Mouse (Mus musculus) heart, postnatal 14 days (tissue): ENCODE data around the gene Ddr2. TPM values are rescaled to one million over a fixed set of nuclear protein-coding genes. Genes with fewer than 3 reads are reported as not detected.
"Not testable (repeated sequence)": the region's sequence is repeated elsewhere in the genome, so short reads cannot be mapped to it uniquely, and the experiment has no call there.

Source experiments
- DNase-seq, 2 experiments: peaks; one replicate each; pipeline ENCODE4 v3.0.0; 2021 to 2022
- intact Hi-C: fragments of 180-260 bp; cut with DNase I; formaldehyde crosslinking; loops from one replicate; pipeline ENCODE4 v1.15.1; 2025
- total RNA-seq, 2 experiments: library from RNA; stranded (reverse); gene quantifications; 2 replicates each; pipeline ENCODE4 v1.2.3; 2021

The Ddr2 gene
- total RNA-seq, 2 experiments from 2014 or later: 25.3 to 26.8 TPM

DNA sequence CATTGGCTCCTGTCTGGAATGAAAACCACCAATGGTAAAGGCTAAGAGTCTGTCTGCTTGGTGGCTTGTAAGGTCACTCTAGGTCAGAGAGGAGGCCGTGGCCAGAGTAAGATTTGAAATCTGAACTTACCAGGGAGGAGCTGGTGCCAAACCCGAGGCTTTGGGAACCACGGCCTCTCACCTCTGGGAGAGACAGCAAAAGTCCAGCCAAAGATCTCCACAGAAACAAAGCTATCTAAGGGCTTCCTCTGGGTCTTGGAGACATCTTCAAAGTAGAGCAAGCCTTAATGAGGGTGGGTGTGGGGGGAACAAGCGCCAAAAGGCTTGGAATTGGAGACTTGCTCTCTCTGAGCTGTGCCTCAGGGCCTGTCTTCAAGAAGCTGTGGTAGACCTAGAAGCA lies 62.1 kb downstream of the Ddr2 start:
- no peak for DNase-seq
- intact Hi-C loops: no loop called here

DNA sequence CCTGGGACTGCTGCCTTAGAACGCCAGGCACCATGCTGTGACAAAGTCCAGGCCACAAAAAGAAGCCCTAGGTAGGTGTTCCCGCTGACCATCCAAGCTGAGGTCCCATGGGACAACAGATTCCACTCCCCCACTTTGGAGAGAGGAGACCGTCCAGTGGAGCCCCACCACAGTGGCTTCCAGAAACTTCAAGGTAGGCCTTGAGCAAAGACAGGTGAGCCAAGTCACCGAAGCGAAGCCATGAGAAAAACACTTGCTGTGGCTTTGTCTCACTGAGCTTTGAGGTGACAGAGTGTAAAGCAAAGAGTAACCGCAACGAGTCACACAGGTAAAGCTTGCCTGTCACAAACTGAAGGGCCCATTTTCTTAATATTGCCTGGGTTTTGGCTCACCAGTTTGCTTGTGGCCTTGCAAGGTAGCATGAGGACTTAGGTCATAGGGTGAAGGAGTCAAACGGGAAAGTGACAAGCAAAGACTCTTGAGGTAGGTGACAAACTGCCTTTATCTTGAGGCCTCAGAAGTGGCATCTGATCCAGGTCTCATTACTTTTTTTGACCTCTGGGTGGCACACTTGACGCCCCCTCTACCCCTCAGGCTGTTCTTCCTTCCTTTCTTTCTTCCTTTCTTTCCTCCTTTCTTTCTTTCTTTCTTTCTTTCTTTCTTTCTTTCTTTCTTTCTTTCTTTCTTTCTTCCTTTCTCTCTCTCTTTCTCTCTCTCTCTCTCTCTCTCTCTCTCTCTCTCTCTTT lies 65.7 kb downstream of the Ddr2 start:
- intact Hi-C loops: no loop called here
- no peak for DNase-seq

DNA sequence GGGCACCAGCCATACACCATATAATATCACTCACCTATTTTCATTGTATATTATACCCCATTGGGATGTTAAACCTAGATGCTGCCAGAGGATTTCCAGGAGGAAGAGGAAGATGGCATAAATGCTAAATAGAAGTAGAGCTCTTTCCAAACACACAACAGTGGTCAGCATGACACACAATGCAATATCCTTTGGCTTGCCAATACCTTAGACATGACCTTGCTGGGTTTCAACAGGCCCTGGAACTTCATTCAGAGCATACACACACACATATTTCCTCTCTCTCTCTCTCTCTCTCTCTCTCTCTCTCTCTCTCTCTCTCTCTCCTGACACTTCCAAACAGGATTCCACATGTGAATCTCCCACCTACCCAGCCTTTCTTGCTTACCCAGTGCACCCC lies 66.8 kb downstream of the Ddr2 start:
- DNase-seq: no peak
- intact Hi-C loops: no loop called here

DNA sequence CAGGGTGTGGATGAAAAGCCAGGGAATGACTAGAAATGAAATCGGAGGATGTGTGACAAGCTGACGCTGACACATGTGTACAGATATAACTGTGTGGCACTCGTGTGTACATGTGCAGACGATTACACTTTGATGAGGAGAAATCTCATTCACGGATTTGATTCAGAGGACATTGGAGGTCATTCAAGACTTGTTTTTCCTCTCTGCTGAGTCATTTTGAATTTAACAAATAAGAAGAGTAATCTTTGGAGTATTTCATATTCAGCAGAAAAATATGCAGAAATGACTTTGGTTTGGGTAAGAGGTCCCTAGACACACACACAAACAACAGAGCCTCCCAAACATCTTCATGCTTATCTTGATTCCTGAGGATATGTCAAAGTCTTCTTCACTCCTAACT lies 67.6 kb downstream of the Ddr2 start:
- intact Hi-C loops: no loop called here

DNA sequence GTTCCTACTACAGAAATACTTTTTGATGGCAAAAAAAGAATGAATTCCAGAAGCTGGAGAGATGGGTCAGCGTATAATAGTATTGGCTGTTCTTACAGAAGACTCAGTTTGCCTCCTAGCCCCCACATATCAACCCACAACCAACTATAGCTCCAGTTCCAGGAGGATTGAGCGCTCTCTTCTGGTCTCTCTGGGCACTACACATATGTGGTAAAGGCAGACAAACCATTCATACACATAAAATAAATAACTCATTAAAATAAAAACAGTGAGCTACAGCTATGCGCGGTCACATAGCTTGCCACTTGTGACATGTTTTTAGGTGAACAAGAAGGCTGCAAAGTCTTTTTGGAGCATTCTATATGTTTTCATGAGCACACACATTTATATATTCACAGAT lies 71.2 kb downstream of the Ddr2 start:
- no peak for DNase-seq
- intact Hi-C loops: no loop called here

More for the DNA sequence above, 67.6 kb downstream of the Ddr2 start:
- no peak for DNase-seq

DNA sequence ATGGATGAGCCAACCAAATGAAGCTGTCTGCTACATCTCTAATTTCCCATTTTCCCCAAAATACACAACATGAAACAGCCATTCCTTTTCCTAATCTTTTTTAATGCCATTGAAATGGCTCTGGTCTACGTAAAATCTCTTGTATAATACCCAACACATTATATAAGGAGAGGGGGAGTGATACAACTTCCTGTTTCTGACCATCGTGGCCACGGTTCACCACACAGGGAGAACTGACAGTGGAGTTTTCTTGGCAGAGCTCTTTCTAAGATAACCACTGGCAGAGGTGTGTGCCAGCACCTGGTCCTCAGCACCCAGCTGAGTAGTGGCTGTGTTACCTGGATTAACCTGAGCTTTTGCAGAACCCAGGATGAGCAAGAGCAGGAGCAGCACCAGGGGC lies 75.0 kb downstream of the Ddr2 start:
- no peak for DNase-seq
- intact Hi-C loops: no loop called here

DNA sequence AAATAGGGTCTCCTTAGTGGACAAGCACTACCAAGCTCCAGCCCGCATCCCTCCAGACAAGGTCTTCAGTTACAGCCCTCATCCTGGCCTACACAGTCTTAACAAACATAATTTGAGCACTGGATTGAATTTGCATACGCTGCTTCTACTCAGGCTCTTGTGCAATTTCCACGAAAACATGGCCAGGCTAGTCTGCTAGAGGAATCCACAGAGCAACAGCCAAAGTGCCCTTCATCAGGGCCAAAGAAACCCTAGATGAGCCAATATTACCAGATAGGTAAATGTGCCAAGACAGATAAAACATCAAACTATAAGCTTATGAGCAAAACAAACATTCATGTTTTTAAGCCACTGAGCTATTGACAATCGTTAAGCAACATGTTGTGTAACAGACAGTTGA lies 75.6 kb downstream of the Ddr2 start:
- no peak for DNase-seq
- intact Hi-C loops: no loop called here

DNA sequence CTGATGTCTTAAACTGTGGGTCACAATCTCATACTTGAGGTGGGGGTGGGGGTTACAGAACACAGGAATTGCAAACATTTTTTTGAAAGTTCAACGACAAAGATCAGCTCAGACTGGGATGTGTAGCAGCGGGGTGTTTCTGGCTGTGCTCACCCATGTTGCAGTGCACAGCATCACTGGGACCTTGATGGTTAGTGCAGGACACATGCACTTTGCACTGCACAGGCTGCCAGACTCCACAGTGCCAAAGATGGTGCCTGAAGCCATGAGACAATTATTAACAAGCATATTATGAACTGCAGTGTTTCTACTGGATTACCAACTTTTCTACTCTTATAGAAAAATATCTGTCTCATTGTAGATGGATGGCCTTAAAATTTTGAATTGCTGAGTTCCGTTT lies 78.9 kb downstream of the Ddr2 start:
- no peak for DNase-seq
- intact Hi-C loops: no loop called here

DNA sequence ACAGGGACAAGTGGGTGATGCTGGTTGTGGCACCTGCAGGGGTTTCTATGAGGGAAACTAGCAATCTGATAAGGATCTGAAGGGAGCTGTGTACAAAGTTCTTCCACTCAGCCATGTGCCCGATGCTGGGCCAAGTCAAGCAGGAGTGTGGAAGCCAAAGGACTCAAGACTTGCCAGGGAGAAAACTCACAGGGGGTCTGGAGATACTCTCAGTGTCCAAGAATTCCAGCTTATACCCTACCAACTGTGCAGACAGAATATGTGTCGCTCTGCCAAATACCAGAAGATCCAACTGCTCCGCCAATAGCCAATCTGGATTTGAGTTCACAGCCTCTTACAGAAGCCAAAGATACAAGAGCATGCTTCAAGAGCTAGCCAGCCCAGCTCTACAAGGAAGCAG lies 95.8 kb downstream of the Ddr2 start:
- no peak for DNase-seq
- intact Hi-C loops: loop anchor here (5.0 kb wide), 1 partner anchor 98 kb away; the partner anchor contains the start of gene Ddr2

DNA sequence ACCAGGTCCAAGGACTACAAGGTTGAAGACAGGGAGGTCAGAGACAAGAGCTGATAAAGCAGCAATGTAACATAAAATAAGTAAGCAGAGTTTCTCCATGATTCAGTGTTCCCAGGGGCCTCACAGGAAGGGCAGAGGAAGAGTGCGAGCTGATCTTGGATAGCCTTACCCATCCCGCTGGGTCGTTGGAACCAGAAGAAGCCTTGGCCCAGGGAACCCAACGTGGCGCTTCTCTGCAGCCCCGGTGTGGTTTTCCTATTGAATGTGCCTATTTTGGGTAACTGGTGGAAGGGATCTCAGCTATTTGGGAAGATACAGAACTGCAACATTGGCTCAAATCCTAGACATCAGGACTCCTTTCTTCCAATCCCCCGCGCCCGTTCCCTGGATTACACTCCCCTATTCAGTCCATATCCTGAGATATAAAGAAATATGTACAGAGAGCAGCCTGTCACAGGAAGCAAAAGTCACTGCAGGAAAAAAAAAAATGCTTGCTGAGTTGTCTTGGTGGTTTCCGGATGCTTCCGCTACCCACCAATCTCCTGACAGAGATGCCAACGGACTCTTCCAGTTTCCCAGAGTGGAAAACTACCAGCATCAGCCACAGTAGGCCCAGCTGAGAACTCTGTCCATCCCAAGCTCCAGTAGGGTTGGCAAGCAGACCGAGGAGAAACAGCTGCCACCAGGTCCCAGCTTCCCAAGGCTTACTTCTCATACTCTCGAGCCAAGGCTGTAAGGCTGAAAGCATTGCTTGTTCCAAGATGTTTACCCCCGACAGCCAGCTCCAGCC lies 99.7 kb downstream of the Ddr2 start:
- intact Hi-C loops: loop anchor here (5.0 kb wide), 1 partner anchor 101 kb away; the partner anchor contains the start of gene Ddr2
- DNase-seq: peak; percentile 48 to 72

DNA sequence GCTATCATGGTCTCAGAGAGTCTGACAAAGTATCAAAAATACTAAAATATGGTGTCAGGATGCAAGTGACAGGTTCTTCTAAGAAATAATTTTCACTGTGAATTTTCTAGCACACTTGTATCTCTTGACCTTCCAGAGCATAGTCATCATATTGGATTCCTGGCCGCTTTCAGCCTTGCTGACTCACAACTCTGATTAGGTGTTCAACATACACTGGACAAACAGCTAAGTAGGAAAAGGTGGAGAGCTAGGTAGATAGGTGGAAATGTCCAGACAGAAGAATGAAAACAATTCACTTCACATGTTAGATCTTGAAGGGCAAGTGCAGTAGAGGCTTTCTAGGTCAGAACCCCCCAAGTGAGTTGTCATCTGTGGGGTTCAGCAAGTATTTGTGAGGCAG lies 101.3 kb downstream of the Ddr2 start:
- intact Hi-C loops: no loop called here
- no peak for DNase-seq

DNA sequence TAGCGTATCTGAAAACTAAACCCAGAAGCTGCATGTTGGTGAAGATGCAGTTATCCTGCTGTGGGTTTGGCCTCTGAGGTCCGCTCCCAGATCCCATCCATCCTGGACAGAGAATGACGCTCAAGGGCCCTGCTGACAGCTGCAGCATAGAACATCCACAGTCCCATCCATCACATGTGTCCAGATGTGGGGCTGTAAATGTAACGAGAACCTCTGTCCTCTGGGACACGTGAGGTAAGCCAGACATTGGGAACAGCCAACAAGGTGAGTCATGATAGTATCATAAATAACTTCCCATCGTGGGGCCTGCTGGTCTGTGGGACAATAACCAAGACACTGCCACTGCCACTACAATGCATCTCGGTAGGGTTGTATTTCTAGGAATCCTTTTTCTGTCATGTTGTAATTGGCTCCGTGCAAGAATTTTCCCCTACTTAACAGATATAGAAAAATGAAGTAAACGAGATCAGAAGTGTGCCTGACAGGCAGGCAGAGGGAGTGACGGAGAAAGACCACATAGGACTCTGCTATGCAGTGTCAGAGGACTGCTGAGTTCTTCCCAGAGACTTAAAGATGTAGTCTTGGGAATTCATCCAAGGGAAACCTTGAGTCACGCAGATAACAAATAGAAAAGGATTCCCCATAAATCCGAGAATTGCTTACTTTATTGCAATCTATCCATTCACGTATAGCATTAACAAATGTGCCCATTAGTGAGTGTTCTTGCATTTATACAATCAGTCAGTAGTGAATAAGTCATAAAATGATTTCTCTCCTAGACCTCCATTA lies 101.9 kb downstream of the Ddr2 start:
- intact Hi-C loops: no loop called here
- no peak for DNase-seq

DNA sequence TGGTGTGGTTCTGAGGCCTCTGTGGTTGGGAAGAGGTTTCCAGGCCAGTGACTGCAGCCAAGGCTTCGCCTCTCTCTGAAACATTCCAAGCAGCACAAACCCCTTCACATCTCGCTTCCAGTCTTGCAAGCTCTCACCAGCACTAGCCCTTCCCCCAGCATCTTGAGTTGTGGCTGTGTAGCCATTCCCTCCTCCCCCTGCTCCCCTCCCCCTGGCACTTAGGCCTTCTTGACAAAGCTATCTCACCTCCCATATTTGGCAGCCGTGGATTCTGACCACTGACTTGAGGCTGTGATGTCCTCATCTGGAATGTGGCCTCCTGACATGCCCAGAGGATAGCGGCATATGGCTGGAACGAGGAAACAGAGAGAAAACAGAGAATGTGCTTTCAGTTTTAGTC lies 104.0 kb downstream of the Ddr2 start:
- intact Hi-C loops: no loop called here
- DNase-seq: peak; percentile 27 to 49

DNA sequence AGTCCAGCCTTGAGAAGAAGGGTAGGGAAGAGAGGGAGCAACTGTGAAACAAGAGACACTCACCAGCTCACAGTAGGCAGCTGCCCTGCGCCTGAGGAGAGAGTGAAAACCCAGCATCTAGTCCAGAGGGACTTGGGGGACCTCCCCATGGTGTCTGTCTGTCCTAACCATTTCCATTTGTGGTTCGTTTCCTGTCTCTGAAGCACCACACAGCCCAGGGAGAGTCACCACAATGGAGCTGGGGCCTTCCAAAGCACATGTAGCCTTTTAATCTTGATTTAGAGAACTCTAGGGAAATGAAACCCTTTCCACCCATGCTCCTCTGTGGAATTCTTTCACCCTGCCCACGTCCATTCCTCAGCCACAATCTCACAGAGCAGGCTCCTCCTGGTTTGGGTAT lies 105.3 kb downstream of the Ddr2 start:
- DNase-seq: no peak
- intact Hi-C loops: no loop called here

DNA sequence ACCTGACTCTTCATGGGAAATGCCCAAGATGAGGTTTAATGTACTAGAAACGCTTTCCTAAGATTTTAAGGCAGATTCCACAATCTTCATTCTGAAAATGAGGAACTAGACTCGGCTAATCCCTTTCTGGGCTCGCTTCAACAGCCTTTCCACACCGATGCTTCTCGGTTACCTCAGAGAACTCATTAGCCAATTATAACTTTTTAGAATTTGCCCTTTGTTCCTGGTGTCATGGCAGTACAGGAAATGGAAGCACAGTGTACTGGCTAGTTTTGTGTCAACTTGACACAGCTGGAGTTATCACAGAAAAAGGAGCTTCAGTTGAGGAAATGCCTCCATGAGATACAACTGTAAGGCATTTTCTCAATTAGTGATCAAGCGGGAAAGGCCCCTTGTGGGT lies 116.7 kb downstream of the Ddr2 start:
- DNase-seq, intact Hi-C loops: not testable (repeated sequence)

DNA sequence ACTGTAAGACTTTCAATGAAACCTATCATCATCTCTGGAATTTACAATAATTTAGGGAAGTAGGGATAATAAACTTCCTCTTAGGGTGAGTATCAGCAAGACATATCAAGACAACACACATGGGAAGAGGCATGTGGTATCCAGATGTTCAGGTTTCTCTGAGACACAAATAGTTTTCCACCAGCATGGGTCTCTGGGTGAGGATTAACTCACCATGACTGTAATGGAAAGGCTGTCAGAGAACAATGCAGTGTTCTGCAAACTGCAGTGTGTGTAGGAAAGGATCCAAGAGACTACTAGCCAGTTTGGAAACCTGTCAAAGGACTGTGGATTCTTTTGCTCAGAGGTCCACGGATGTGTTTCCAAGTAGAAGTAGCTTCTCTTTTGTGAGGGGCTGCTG lies 124.4 kb downstream of the Ddr2 start:
- DNase-seq: peak in 1 of 2 experiments; percentile 22
- intact Hi-C loops: no loop called here

DNA sequence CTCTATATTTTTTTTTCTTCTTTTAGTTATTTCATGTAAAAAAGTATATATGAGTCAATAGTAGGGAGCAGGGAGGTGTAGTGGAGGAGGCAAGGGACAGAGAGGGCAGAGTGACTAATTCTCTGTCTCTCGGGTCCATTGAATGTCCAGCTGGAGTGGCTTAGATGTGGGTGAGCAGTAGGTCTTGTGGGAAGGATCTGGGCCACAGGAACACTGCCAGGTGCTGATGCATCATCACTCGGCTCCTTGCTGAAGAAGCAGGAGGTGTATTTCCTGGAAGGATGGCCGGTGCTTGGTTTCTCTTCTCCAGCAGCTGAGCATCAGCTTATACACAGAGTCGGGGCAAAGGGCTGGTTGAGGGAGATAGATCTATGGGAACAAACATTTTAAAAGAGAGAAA lies 132.9 kb downstream of the Ddr2 start:
- intact Hi-C loops: no loop called here
- no peak for DNase-seq

DNA sequence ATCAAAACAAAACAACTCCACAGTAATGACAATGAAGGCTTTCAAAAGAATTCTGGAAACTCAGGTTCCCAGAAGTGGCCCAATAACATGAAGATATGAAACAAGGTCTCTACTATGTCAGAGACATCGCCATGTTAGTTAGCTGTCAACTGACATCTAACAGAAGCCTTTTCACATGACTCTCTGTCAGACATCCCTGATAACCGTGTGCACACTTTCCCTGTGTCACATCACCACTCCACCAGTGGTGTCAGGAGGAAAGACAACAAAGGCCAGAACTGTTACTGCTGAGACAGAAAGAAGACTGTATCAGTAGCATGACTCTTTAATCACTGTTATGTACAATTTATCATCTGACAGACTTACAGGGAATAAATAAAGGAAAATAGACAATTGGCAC lies 138.6 kb downstream of the Ddr2 start:
- intact Hi-C loops: loop anchor here (5.0 kb wide), 1 partner anchor 165 kb away; no protein-coding TSS in a partner anchor
- DNase-seq: no peak

DNA sequence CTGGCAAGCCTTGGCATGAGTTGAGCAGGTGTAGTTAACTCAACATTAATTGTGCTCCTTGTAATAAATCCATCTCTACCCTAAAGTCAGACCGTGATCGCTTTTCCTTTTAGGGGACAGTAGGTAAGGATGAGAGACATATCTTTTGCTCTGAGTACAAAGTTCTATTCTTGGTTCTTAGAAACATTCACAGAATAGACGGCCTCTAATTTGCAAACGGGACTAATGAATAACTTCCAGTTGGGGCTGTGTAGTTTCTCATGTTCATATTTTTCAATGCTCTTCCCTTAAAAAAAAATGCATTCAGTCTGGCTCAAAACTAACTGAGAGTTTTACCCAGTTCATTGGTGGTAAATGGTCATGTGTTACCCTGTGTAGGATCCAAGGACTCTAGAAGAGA lies 139.6 kb downstream of the Ddr2 start:
- intact Hi-C loops: loop anchor here (5.0 kb wide), 1 partner anchor 166 kb away; no protein-coding TSS in a partner anchor

DNA sequence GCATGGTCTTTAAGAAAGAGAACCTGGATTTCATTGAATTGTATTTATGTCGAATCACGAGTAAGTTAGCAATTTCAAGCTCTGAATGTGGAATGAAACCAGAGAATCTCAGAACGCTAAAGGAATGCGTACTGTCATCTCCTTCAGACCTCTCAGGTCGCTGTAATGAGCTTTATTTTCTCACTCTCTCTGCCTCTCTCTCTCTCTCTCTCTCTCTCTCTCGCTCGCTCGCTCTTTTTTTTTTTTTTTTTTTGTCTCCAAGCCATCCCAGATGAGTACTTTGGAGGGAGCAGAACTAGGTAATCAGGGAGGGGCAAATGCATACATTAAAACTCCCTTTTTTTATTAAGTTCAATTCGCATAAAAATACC lies 141.1 kb downstream of the Ddr2 start:
- DNase-seq: no peak
- intact Hi-C loops: no loop called here

More for the DNA sequence above, 139.6 kb downstream of the Ddr2 start:
- DNase-seq: no peak
